Mouse (Mus musculus): ENCODE results near the gene Zdhhc11. TPM values are rescaled to one million over a fixed set of nuclear protein-coding genes. Genes with fewer than 3 reads are reported as not detected.

Gene Zdhhc11
- polyA plus RNA-seq, 1 experiment: not detected

DNA sequence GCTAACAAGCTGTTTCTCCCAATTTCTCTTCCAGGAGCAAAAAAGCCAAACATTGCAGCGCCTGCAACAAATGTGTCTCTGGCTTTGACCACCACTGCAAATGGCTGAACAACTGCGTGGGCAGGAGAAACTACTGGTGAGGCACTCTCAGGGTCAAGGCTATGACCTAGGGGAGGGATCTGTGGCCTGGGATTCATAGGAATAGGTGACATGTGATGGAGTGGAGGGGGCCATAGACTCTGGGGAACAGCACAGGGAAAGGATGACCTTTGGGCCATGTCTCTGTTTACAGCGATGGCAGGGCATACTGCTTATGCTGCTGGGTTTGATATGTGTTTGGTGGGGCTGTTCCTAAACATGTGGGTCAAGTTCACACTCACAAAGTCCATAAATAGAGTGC is 10.9 kb downstream of the Zdhhc11 start:
- no peaks in the 10 kb centered on the region for H3K4me1 ChIP-seq (ENCODE audit: control insufficient read depth, insufficient read depth, insufficient read length)
- WGBS: 86% methylated on average over 3 of the region's 3 CpGs
- no peak overlapping the region for H3K27ac ChIP-seq (ENCODE audit: insufficient read depth, low read length)
- no peaks in the 10 kb centered on the region for H3K36me3 ChIP-seq (ENCODE audit: control insufficient read depth, insufficient read depth, low read length)
- H3K4me3 ChIP-seq (ENCODE audit: extremely low read depth, insufficient read depth, insufficient read length): no peak overlapping the region
- no peak for TF ChIP-seq CTCF (IDR thresholded peaks at IDR 0.05; ENCODE audit: extremely low read depth, insufficient read depth, insufficient read length, insufficient replicate concordance)
- TF ChIP-seq POLR2A (IDR thresholded peaks at IDR 0.05; ENCODE audit: low read depth, low read length): no peak
- H3K27me3 ChIP-seq (ENCODE audit: control insufficient read depth, insufficient read depth, low read length): no peaks in the 10 kb centered on the region
- no peak for DNase-seq (ENCODE audit: low read depth in 1 of 2, low spot score in 2 of 2)

DNA sequence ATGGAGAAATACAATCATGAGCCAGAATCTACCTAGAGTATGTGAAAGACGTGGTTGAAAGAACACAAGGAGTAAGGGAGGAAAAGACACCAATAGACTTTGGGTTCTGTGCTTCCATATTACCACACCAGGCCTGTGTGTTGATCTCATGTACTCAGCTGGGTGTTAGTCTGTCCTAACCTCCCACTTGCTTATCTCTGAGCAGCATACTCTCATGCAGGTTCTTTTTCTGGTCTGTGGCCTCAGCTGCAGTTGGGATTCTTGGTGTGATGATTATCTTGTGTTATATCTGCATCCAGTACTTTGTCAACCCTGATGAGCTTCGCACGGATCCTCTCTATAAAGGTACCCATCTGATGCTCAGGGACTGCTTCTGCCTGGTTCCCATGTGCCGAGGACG is 13.3 kb downstream of the Zdhhc11 start:
- 87% methylated on average over 5 of the region's 5 CpGs for WGBS
- DNase-seq (ENCODE audit: low read depth in 1 of 2, low spot score in 2 of 2): no peak
- Histone ChIP-seq H3K36me3 (ENCODE audit: control insufficient read depth, insufficient read depth, low read length) (no peaks in the 10 kb centered on the region), H3K27me3 (ENCODE audit: control insufficient read depth, insufficient read depth, low read length) (no peaks in the 10 kb centered on the region), H3K4me3 (ENCODE audit: extremely low read depth, insufficient read depth, insufficient read length) (no peak overlapping the region), H3K4me1 (ENCODE audit: control insufficient read depth, insufficient read depth, insufficient read length) (no peaks in the 10 kb centered on the region), H3K27ac (ENCODE audit: insufficient read depth, low read length) (no peak overlapping the region)
- no peak for TF ChIP-seq POLR2A (IDR thresholded peaks at IDR 0.05; ENCODE audit: low read depth, low read length)
- TF ChIP-seq CTCF (IDR thresholded peaks at IDR 0.05; ENCODE audit: extremely low read depth, insufficient read depth, insufficient read length, insufficient replicate concordance): no peak

DNA sequence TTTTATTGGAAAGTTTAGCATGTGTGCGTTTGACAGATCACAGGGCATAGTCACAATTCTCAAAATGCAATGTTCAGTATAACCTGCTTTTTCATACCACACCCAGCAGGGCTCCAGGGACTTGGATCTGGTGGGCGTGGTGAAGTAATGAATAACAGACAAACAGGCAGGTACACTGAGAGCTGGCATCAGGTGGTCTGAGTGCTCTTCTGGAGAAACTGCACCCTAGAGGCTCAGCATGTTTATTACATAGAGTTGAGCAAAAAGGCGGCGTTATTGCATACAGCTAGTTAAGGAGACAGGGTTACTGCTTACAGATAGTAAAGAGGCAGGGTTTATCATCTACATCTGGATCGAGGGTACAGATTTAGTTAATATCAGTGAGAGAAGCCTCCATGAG is 26.7 kb downstream of the Zdhhc11 start:
- no peak for DNase-seq (ENCODE audit: low read depth in 1 of 2, low spot score in 2 of 2)
- H3K4me3 ChIP-seq (ENCODE audit: extremely low read depth, insufficient read depth, insufficient read length): no peak overlapping the region
- TF ChIP-seq POLR2A (IDR thresholded peaks at IDR 0.05; ENCODE audit: low read depth, low read length) (no peak), CTCF (IDR thresholded peaks at IDR 0.05; ENCODE audit: extremely low read depth, insufficient read depth, insufficient read length, insufficient replicate concordance) (no peak)
- H3K27me3 ChIP-seq (ENCODE audit: control insufficient read depth, insufficient read depth, low read length): no peaks in the 10 kb centered on the region
- no peak overlapping the region for H3K27ac ChIP-seq (ENCODE audit: insufficient read depth, low read length)
- no peaks in the 10 kb centered on the region for H3K36me3 ChIP-seq (ENCODE audit: control insufficient read depth, insufficient read depth, low read length)
- no peaks in the 10 kb centered on the region for H3K4me1 ChIP-seq (ENCODE audit: control insufficient read depth, insufficient read depth, insufficient read length)
- 79% methylated on average over 5 of the region's 5 CpGs for WGBS

DNA sequence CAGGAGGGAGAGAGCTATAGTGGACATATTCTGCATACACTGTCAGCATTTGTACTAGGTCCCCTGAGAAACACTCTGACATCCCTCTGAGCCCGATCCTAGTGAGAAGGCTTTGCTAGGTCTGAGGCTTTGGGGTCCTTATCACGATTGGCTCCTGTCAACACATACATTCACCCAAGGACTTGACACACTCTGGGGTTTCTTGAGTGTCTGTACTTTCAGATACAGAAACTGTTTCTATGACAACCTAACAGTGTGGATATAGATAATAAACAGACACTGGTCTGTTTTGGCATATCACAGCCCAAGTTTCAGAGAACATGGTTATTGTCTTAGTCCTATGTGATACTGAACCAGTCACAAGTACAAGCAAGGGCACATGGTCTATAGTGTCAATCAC is 27.1 kb downstream of the Zdhhc11 start:
- H3K27me3 ChIP-seq (ENCODE audit: control insufficient read depth, insufficient read depth, low read length): no peaks in the 10 kb centered on the region
- 78% methylated on average over 2 of the region's 2 CpGs for WGBS
- no peak overlapping the region for H3K27ac ChIP-seq (ENCODE audit: insufficient read depth, low read length)
- no peaks in the 10 kb centered on the region for H3K4me1 ChIP-seq (ENCODE audit: control insufficient read depth, insufficient read depth, insufficient read length)
- H3K36me3 ChIP-seq (ENCODE audit: control insufficient read depth, insufficient read depth, low read length): no peaks in the 10 kb centered on the region
- no peak for TF ChIP-seq CTCF (IDR thresholded peaks at IDR 0.05; ENCODE audit: extremely low read depth, insufficient read depth, insufficient read length, insufficient replicate concordance)
- no peak for TF ChIP-seq POLR2A (IDR thresholded peaks at IDR 0.05; ENCODE audit: low read depth, low read length)
- DNase-seq (ENCODE audit: low read depth in 1 of 2, low spot score in 2 of 2): no peak
- H3K4me3 ChIP-seq (ENCODE audit: extremely low read depth, insufficient read depth, insufficient read length): no peak overlapping the region

DNA sequence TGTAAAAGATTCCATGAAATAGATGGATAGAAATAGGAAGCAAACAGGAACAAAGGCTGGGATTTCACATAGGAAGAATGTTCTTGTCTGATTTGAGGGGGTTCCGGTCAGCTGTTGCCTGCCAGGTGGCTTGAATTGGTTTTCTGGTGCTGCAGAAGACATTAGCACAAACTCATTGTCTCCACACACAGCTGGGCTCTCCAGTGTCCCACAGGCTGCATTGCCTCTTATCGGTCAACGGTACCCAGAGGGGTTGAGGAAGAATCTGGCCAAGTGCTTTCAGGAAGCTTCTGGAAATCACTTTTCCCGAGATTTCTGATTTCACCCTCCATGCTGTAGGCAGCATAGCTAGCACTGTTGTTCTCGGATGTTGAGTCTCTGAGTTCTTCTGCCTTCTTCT is 27.6 kb downstream of the Zdhhc11 start:
- Histone ChIP-seq H3K27ac (ENCODE audit: insufficient read depth, low read length) (no peak overlapping the region), H3K4me1 (ENCODE audit: control insufficient read depth, insufficient read depth, insufficient read length) (no peaks in the 10 kb centered on the region), H3K4me3 (ENCODE audit: extremely low read depth, insufficient read depth, insufficient read length) (no peak overlapping the region), H3K36me3 (ENCODE audit: control insufficient read depth, insufficient read depth, low read length) (no peaks in the 10 kb centered on the region), H3K27me3 (ENCODE audit: control insufficient read depth, insufficient read depth, low read length) (no peaks in the 10 kb centered on the region)
- DNase-seq (ENCODE audit: low read depth in 1 of 2, low spot score in 2 of 2): no peak
- WGBS: 84% methylated on average over 5 of the region's 5 CpGs
- no peak for TF ChIP-seq CTCF (IDR thresholded peaks at IDR 0.05; ENCODE audit: extremely low read depth, insufficient read depth, insufficient read length, insufficient replicate concordance)
- TF ChIP-seq POLR2A (IDR thresholded peaks at IDR 0.05; ENCODE audit: low read depth, low read length): no peak

DNA sequence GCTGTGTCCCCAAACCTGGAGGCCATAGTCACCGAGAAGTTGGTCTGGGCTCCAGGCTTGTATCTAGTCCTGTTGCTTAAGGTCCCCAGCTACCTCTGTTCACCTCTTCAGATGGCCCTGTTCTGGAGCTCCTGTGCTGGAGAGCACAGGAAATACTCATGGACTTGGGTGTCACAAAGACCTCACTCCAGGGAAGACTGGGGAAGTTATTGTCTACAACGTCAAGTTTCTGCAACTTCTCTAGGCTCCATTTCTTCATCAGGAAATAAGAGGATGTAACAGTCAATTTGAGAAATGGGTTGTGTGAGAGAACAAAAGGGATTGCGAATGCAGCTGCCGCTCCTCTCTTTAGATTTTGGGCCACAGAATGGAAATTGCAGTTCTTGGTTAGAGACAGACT is 32.8 kb downstream of the Zdhhc11 start:
- WGBS: 64% methylated on average over 4 of the region's 4 CpGs

DNA sequence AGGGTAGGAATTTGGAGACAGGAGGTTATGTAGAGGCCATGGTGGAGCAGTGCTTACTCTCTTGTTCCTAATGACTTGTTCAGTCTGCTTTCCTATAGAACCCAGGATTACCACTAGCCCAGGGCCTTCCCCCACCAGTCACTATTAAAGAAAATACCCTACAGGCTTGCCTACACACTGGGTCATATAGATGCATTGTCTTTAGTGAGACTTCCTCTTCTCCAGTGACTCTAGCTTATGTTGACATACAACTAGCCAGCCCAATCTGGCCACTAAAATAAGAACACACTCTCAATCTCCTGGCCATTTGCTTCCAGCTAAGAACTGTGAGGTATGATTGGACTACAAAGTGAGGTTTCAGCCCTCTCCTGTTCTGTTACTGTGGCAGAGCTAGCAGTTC is 36.9 kb downstream of the Zdhhc11 start:
- H3K4me3 ChIP-seq (ENCODE audit: extremely low read depth, insufficient read depth, insufficient read length): no peak overlapping the region
- H3K27me3 ChIP-seq (ENCODE audit: control insufficient read depth, insufficient read depth, low read length): no peaks in the 10 kb centered on the region
- DNase-seq (ENCODE audit: low read depth in 1 of 2, low spot score in 2 of 2): no peak
- H3K36me3 ChIP-seq (ENCODE audit: control insufficient read depth, insufficient read depth, low read length): no peaks in the 10 kb centered on the region
- no peaks in the 10 kb centered on the region for H3K4me1 ChIP-seq (ENCODE audit: control insufficient read depth, insufficient read depth, insufficient read length)
- TF ChIP-seq POLR2A (IDR thresholded peaks at IDR 0.05; ENCODE audit: low read depth, low read length) (no peak), CTCF (IDR thresholded peaks at IDR 0.05; ENCODE audit: extremely low read depth, insufficient read depth, insufficient read length, insufficient replicate concordance) (no peak)
- H3K27ac ChIP-seq (ENCODE audit: insufficient read depth, low read length): no peak overlapping the region

More for the DNA sequence above, 32.8 kb downstream of the Zdhhc11 start:
- Histone ChIP-seq H3K36me3 (ENCODE audit: control insufficient read depth, insufficient read depth, low read length) (no peaks in the 10 kb centered on the region), H3K4me1 (ENCODE audit: control insufficient read depth, insufficient read depth, insufficient read length) (no peaks in the 10 kb centered on the region), H3K27ac (ENCODE audit: insufficient read depth, low read length) (no peak overlapping the region), H3K27me3 (ENCODE audit: control insufficient read depth, insufficient read depth, low read length) (no peaks in the 10 kb centered on the region), H3K4me3 (ENCODE audit: extremely low read depth, insufficient read depth, insufficient read length) (no peak overlapping the region)
- TF ChIP-seq CTCF (IDR thresholded peaks at IDR 0.05; ENCODE audit: extremely low read depth, insufficient read depth, insufficient read length, insufficient replicate concordance) (no peak), POLR2A (IDR thresholded peaks at IDR 0.05; ENCODE audit: low read depth, low read length) (no peak)
- DNase-seq (ENCODE audit: low read depth in 1 of 2, low spot score in 2 of 2): no peak
